Mouse (Mus musculus) spleen, postnatal 4 days (tissue): ENCODE results near the gene Bcl3.

ENCODE experiments used
- DNase-seq, 2 experiments: peaks; one replicate each; pipeline ENCODE4 v3.0.0; 2022; ENCODE audit warnings: low spot score in 2 of 2

Gene Bcl3

DNA sequence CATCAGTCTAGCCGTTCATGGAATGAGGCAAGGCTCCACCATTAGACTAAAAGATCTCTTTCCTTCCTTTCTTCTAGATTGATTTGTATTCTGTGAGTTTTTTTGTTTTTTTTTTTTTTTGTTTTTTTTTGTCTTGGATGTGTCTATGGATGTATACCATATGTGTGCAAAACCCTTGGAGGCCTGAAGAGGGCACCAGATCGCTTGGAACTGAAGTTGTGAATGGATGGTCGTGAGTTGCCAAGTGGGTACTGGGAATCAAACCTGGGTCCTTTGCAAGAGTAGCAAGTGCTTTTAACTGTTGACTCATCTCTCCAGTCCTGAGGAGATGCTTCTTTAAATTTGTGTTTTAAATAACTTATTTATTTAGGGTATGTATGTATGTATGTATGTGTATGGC is 11.5 kb upstream of the Bcl3 start:
- no peak for DNase-seq

DNA sequence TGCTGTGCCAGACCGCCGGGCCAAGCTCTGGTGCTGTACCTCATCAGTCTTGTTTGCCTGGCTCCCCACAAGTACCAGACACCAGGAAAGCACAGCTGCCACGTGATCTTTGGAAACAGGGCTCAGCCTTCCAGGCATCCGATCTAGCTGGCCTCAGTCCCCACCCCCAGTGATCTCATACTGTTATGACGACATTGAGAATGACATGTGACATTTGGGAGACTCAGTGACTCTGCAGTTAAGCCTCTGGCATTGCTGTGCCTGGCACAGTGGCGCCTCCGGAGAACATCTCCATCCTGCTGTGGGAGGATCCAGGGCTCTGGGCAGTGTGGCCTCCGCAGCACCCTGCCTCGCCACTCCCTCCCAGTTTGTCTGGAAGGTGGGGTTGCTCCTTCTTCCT is 9.3 kb upstream of the Bcl3 start:
- DNase-seq, result no peak

DNA sequence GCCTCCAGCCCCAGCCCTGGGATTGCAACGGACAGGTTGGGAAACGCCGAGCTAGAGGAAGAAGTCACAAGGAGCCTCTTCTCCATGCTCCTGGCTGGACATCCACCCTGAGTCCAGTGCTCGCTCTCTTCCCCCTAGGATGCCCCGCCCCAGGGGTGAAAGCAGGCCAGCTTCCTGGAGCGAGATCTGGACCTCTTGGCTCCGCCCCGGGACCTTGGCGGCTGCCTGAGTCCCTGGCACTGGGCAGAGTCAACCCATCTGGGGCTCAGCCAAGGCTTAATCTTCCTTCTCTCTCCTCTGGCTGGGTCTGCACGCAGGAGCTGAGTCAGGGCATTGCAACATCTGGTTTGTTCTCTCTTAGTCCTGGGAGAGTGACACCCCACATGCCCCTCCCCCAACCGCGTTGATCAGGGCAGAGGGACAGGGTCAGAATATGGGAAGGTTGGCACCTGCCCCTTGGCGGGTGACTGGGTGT is 8.1 kb upstream of the Bcl3 start:
- peak in 1 of 2 experiments; percentile 59 for DNase-seq

- no peak for DNase-seq
These were observed 7.1 kb upstream of the Bcl3 start for GRCm38 (mm10) chr7:19829694-19830093.

- no peak for DNase-seq
These were observed 4.2 kb upstream of the Bcl3 start for GRCm38 (mm10) chr7:19826756-19827155.

DNA sequence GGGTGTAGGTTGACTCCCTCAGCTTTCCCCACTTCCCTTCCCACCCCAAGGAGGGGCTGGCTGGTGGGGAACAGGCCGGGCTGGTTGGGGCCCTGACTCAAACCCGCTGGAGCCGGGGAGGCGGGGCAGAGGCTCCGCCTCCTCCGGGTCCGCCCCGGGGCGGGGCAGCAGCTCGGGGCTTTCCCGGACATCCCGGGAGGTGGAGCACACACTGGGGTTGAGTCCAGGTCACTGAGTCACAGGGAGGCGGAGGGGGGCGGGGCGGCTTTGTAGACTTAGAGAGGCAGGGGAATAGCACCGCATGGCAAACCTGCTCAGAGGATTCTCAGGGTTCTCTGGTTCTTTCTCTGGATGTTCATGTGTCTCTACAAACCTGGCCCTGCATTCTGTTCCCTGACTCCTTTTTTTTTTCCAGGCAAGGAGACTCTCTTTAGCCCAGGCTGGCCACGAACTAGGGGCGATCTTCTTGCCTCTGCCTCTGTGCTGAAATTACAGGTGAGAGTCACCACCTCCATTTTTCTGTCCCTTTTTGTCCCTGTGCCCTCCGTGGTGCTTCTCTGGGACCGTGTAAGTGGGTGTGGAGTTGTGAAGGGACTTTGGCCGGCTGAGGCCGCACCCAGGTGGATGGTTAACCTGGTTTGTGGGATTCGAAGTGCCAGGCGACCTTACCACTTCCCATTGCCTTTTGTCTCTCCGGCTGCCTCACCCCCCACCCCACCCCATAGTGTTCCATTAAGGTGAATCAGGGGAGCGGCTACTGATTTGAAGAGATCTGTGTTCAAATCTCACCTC is 1.8 kb upstream of the Bcl3 start:
- DNase-seq, result peak; percentile 71 to 83

DNA sequence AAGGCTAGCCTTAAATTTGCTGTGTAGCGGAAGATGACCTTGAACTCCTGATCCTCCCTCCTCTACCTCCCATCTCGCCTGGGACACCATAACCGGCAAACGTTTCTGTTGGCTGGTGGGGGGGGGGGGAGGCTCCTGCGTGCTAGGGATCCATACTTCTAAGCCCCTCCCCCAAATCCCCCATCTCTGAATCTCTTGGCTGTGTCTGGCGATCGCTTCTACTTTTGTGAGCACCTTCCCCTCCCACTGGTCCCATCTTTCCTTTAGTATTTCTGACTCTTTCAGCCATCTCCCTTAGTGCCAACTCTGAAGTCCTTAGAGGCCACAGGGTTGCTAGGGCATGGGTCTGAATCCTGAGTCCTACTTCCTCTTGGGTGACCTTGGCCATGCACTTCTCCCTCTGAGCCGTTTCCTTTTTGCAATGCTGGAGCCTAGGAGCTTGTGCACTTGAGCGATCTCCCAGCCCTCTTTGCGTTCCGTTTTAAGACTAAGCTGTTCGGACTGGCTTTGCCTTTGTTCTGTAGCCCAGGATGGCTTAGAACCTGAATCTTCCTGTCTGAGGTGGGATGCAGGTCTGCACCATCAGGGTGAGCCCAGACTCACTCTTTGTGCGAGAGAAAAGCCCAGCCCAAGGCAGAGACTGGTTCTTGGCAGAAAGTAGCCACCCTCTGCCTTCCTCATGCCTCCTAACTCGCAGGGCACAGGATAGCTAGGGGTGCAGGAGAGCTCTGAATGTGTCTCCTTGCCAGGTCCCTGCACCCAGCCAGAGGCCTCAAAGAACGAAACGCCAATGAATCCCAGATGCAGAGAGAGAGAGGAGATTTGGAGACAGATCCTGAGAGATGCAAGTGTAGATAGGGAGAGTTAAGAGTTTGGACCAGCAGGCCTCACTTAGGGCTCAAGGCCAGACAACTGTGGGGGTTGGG is 949 bp upstream of the Bcl3 start:
- no peak for DNase-seq

- DNase-seq, result no peak
These were observed 377 bp downstream of the Bcl3 start for GRCm38 (mm10) chr7:19822193-19822592.

- no peak for DNase-seq
These were observed 937 bp downstream of the Bcl3 start for GRCm38 (mm10) chr7:19821633-19822032.

DNA sequence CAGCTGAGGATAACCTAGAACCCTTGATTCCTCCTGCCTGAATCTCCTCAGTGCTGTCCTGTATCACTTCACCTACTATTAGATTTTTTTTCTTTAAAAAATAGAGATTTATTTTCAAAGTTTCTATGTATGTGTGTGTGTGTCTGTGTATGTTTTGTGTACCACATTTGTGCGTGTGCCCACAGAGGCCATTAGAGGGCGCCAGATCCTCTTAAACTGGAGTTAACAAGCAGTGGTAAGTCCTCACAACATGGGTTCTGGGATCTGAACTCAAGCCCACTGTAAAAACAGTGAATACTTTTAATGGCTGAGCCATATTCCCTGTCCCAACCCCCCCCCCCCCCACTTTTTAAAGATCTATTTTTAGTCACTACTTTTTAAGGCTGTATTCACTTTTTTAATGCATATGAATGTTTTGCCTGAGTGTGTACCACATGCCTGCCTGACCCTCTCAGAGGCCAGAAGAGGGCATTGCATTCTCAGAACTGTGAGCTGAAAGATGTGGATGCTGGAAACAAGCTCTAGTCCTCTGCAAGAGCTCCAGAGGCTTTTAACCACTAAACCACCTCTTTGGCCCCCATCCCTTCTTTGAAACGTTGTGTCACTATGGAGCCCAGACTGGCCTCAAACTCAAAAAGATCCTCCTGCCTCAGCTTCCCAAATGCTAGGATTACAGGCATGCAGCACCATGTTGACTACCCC is 2.1 kb downstream of the Bcl3 start:
- DNase-seq, result no peak

GRCm38 (mm10) chr7:19818875-19819274 is 3.7 kb downstream of the Bcl3 start:
- DNase-seq, result no peak

GRCm38 (mm10) chr7:19818440-19818839 is 4.1 kb downstream of the Bcl3 start:
- DNase-seq, result no peak

DNA sequence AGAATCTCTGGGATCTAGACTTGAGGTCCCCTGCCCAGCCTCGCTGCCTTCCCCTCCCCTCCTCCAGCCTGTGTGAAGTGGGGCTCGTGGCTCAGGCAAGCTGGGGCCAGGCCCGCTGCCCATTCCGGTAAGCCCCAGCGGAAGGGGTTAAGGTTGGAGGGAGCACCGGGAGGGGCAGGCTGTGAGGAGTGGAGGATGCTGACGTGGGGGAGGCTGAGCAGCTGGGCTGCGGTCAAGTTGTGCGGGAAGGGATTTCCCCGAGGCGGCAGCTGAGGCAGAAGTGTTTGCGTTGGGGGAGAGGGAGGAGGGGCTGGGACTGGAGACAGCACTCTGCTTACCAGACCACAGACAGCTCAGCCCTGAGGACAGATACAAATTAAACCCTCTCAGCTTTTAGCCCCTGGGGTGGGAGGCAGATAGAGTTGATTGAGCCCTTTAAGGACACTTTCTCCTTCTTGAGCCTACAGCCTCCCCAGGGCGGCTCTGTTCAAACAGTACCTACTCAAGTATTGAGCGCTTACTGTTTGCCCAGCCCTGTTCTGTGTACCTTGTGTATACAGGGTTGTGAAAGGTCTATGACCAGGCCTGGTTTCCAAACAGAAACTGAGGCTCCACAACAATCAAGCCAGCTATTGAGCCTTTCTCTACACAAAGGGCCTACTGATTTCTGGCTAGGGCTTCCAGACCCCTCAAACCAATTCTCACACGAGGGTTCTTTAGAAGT is 5.0 kb downstream of the Bcl3 start:
- peak; percentile 76 to 80 for DNase-seq

DNA sequence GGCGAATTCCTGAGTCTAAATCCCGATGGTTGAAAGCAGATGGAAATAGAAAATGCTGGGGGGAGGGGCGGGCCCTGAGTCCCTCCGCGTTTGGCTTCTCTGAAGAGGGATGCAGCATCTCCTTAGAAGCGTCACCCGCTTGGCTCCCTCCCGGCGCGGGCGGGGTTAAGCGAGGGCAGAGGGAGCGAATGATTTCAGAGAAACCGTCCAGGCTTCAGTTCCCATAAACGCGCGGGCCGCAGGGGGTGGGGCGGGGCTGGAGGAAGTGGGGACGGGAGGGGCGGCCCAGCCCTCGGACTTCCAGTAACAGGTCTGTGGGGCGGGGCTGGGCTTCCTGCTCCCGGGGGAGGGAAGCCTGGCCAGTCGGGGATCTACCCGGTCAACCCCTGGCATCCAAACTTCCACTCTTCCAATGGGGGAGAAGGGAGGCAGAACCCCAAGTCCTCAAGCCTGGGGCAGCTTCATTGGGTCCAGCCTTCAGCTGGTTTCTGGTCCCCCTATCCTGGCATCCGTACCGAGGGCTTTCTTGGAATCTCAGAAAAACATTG is 6.3 kb downstream of the Bcl3 start:
- DNase-seq, result peak; percentile 83 to 90

DNA sequence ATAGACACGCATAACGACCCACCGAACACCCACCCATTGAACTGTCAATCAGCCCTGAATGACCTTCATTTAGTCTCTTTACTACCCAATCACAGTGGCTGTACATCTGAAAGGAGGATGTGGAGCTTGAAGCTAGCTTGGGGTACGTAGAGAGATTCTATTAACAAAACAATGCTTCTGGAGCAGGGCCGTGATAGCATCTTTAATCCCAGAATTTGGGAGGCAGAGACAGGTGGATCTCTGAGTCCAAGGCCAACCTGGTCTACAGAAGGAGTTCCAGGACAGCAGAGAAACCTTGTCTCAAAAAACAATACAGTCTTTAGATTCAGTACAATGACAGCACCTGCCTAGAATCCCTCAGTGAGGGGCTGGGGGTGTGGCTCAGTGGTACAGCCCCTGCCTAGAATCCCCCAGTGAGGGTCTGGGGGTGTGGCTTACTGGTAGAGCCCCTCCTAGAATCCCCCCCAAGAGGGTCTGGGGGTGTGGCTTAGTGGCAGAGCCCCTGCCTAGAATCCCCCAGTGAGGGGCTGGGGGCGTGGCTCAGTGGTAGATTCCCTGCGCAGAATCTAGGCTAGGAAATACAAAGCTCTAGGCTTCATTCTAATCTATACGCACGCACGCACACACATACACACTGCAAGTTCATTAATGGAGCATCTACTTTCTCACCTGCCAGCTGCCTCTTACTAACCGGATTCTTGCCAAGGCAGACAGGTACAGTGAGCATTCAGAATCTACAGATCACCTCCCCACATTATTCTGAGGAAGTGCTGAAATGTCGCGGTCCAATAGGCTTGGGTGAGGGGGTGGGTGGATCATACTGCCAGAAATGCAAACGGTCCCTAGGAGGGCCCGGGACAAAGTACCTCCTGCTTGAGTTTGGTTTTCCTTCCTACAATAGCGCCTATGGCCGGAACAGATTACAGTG is 7.0 kb downstream of the Bcl3 start:
- no peak for DNase-seq

- no peak for DNase-seq
These were observed 8.9 kb downstream of the Bcl3 start for GRCm38 (mm10) chr7:19813579-19814122.

DNA sequence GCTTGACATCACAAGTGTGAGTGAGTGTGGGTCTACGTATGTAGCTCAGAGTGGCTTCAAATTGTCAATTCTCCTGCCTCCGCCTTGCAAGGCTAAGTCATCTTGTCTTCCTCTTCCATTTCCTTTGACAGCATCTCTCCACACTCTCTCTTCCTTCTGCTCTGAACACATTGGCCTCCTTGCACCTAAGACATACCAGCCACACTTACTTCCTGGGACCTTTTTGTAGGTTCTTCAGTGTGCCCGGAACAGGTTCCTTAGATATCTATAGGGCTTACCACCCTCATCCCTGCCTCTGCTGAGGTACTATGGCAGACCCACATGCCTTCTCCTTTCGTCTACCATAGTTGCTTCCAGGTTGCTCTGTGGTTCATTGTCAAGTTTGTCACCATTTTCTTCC is 9.4 kb downstream of the Bcl3 start:
- DNase-seq, result no peak

GRCm38 (mm10) chr7:19811114-19811513 is 11.5 kb downstream of the Bcl3 start:
- DNase-seq, result peak; percentile 73 to 86

DNA sequence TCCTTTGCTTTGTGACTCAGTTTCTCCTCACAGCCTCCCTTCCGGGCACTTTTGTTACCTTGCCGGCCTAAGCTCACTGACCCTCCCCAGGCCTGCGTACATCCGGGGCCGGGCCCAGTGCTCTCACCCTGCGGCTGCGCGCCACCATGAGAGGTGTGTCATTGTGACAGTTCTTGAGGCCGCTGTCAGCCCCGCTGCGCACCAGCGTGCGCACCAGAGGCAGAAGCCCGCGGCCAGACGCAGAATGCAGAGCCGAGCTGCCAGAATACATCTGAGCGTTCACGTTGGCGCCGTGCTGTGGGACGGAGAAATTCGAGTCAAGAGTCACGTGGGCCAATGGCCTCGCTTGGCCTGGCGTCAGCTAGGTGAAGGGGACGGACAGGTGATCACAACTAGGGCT is 13.2 kb downstream of the Bcl3 start:
- DNase-seq, result no peak
